Comparison of ENCODE assay signal across 8 mouse cellular contexts in the genomic region with DNA sequence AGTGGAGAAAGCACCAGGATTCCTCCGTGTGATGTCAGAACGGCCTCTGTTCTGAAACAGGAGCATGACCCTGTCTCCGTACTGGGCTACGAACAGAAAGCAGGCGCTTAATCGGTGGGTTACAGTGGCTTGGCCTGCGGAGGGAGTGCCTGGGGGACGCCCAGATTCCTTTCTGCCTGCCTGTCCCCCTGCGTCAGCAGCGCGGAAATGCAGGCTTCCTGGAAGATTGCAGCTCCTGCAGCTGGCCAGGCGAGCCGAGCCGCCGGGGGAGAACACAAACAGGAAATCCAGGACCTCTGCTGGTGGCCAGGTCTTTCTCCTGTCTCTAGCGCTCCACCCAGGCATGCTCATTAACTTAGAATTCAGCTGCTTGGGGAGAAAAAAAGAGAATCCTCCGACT. TPM values are rescaled to one million over a fixed set of nuclear protein-coding genes. Genes with fewer than 3 reads are reported as not detected.
A peak's percentile ranks its signal among the peaks of the same experiment; 100 is the strongest.
DNase-seq lines count a peak whose midpoint lies in the region; ATAC-seq and TF ChIP-seq lines count a peak whose summit lies in the region.

No protein-coding gene starts in this region.

- H3K27me3 ChIP-seq in spleen, adult 2 months (ENCODE audit: control insufficient read depth, insufficient read depth, low read length): peaks cover 1% of the 10 kb centered on the region; the same call in 1 of the 2 replicates
- H3K27me3 ChIP-seq in embryonic facial prominence, embryonic 10.5 days (replicated peaks; ENCODE audit: low read depth, poor library complexity, severe bottlenecking): peaks cover 33% of the 10 kb centered on the region
- H3K27me3 ChIP-seq in heart, embryonic 10.5 days (ENCODE audit: insufficient read depth, poor library complexity, severe bottlenecking): peaks cover 14% of the 10 kb centered on the region
- no peaks in the 10 kb centered on the region for H3K27me3 ChIP-seq in lung, embryonic 16.5 days (ENCODE audit: control insufficient read depth, insufficient read depth, low read depth, low read length)

- H3K9me3 ChIP-seq in embryonic facial prominence, embryonic 10.5 days: no peaks in the 10 kb centered on the region
- H3K9me3 ChIP-seq in heart, embryonic 10.5 days: no peaks in the 10 kb centered on the region
- no peaks in the 10 kb centered on the region for H3K9me3 ChIP-seq in lung, embryonic 16.5 days (ENCODE audit: control insufficient read depth, low read length)

- H3K4me2 ChIP-seq in lung, embryonic 16.5 days (ENCODE audit: low read depth, low read length): peak overlapping the region; percentile 57

- WGBS in spleen, adult 2 months: 1% methylated on average over 17 of the region's 17 CpGs
- under 1% methylated on average over 17 of the region's 17 CpGs for WGBS in embryonic facial prominence, embryonic 10.5 days
- under 1% methylated on average over 17 of the region's 17 CpGs for WGBS in heart, embryonic 10.5 days
- WGBS in lung, embryonic 16.5 days: under 1% methylated on average over 15 of the region's 17 CpGs

- no peaks in the 10 kb centered on the region for H3K36me3 ChIP-seq in spleen, adult 2 months (ENCODE audit: control insufficient read depth, insufficient read depth, low read length)
- H3K36me3 ChIP-seq in embryonic facial prominence, embryonic 10.5 days (replicated peaks): no peaks in the 10 kb centered on the region
- H3K36me3 ChIP-seq in heart, embryonic 10.5 days: no peaks in the 10 kb centered on the region
- no peaks in the 10 kb centered on the region for H3K36me3 ChIP-seq in lung, embryonic 16.5 days (ENCODE audit: control insufficient read depth, insufficient read depth, low read length)

- DNase-seq in spleen, adult 2 months (ENCODE audit: low read depth in 1 of 2, low spot score in 2 of 2): peak in 1 of 2 experiments; percentile 47
- DNase-seq in spleen, postnatal 14 days (ENCODE audit: low spot score in 2 of 2): no peak
- peak; percentile 87 for DNase-seq in embryonic facial prominence, embryonic 10.5 days (ENCODE audit: low spot score)
- DNase-seq in heart, embryonic 10.5 days (ENCODE audit: low spot score): peak; percentile 94
- DNase-seq in kidney, adult 9 months: peak; percentile 80
- DNase-seq in retina, embryonic 14.5 days (ENCODE audit: low spot score): peak; percentile 80
- DNase-seq in cerebellum, postnatal 36 days: no peak

- H3K4me3 ChIP-seq in spleen, adult 2 months (ENCODE audit: extremely low read depth, insufficient read depth, insufficient read length): peak overlapping the region; percentile 6
- peak overlapping the region; percentile 44 for H3K4me3 ChIP-seq in embryonic facial prominence, embryonic 10.5 days
- H3K4me3 ChIP-seq in heart, embryonic 10.5 days: peak overlapping the region; percentile 46
- H3K4me3 ChIP-seq in lung, embryonic 16.5 days (ENCODE audit: low read length): peak overlapping the region; percentile 33

- peak overlapping the region; percentile 67 for H3K9ac ChIP-seq in lung, embryonic 16.5 days (ENCODE audit: low read length)

- peak; percentile 93 for ATAC-seq in lung, embryonic 16.5 days (ENCODE audit: low read depth)

- H3K27ac ChIP-seq in spleen, adult 2 months (ENCODE audit: insufficient read depth, low read length): no peak overlapping the region
- H3K27ac ChIP-seq in embryonic facial prominence, embryonic 10.5 days (replicated peaks): peak overlapping the region; percentile 73
- H3K27ac ChIP-seq in heart, embryonic 10.5 days: peak overlapping the region; percentile 78
- peak overlapping the region; percentile 91 for H3K27ac ChIP-seq in lung, embryonic 16.5 days (ENCODE audit: low read length)

- TF ChIP-seq POLR2A in spleen, adult 2 months (IDR thresholded peaks at IDR 0.05; ENCODE audit: low read depth, low read length): no peak

- no peak for TF ChIP-seq CTCF in spleen, adult 2 months (IDR thresholded peaks at IDR 0.05; ENCODE audit: extremely low read depth, insufficient read depth, insufficient read length, insufficient replicate concordance)

- H3K4me1 ChIP-seq in spleen, adult 2 months (ENCODE audit: control insufficient read depth, insufficient read depth, insufficient read length): peaks cover 3% of the 10 kb centered on the region; the same call in 1 of the 2 replicates
- H3K4me1 ChIP-seq in embryonic facial prominence, embryonic 10.5 days: peaks cover 35% of the 10 kb centered on the region
- H3K4me1 ChIP-seq in heart, embryonic 10.5 days: peaks cover 48% of the 10 kb centered on the region
- peaks cover 18% of the 10 kb centered on the region for H3K4me1 ChIP-seq in lung, embryonic 16.5 days (replicated peaks; ENCODE audit: control insufficient read depth, insufficient read depth, low read length)

RNA-seq across cellular contexts. Expression of gene Arhgap8, which starts 5.1 kb away (rescaled TPM):
- polyA plus RNA-seq in spleen, adult 2 months (2012; rRNA removed): 0.72 and 1.00 TPM in 2 replicates
- polyA plus RNA-seq in embryonic facial prominence, embryonic 10.5 days (2016; fragmentation: Nextera tagmentation; extraction: Ambion mirVana): 5.9 and 6.6 TPM in 2 replicates
- 4.3 and 6.5 TPM in 2 replicates for polyA plus RNA-seq in heart, embryonic 10.5 days (2016; fragmentation: Nextera tagmentation; extraction: Ambion mirVana)
- 26.4 and 27.6 TPM in 2 replicates for polyA plus RNA-seq in lung, embryonic 16.5 days (2015; fragmentation: Nextera tagmentation; extraction: Ambion mirVana)

RNA-seq across cellular contexts. Expression of gene Prr5, which starts 45.3 kb away (rescaled TPM):
- polyA plus RNA-seq in spleen, adult 2 months (2012; rRNA removed): 54.6 and 77.8 TPM in 2 replicates
- polyA plus RNA-seq in embryonic facial prominence, embryonic 10.5 days (2016; fragmentation: Nextera tagmentation; extraction: Ambion mirVana): 16.2 and 17.7 TPM in 2 replicates
- polyA plus RNA-seq in heart, embryonic 10.5 days (2016; fragmentation: Nextera tagmentation; extraction: Ambion mirVana): 30.6 and 33.1 TPM in 2 replicates
- 18.1 and 18.3 TPM in 2 replicates for polyA plus RNA-seq in lung, embryonic 16.5 days (2015; fragmentation: Nextera tagmentation; extraction: Ambion mirVana)

Comparison
In these comparisons a context has a peak if more than half of its experiments do, and no peak if none do; other contexts are left out.
1. DNase-seq: peak in embryonic facial prominence, embryonic 10.5 days (single experiment), heart, embryonic 10.5 days (single experiment), kidney, adult 9 months (single experiment) and retina, embryonic 14.5 days (single experiment); none in spleen, postnatal 14 days (0 of 2) and cerebellum, postnatal 36 days (0 of 2).
2. Peak in every context shown above with its lines, with median percentiles within 50 percentile points of each other: H3K4me3 ChIP-seq.